Mouse (Mus musculus) urinary bladder, postnatal 0 days (tissue): ENCODE results near the gene Dcaf12. TPM values are rescaled to one million over a fixed set of nuclear protein-coding genes. Genes with fewer than 3 reads are reported as not detected.

Source experiments
- polyA plus RNA-seq: library from polyadenylated mRNA; unstranded; fragments of >200 nt; fragmentation: Nextera tagmentation; extraction: Ambion mirVana; gene quantifications from 2 replicates; pipeline ENCODE4 v1.2.1, GENCODE M21; 2015

The Dcaf12 gene
- 41.5 and 43.2 TPM in 2 replicates for polyA plus RNA-seq

DNA sequence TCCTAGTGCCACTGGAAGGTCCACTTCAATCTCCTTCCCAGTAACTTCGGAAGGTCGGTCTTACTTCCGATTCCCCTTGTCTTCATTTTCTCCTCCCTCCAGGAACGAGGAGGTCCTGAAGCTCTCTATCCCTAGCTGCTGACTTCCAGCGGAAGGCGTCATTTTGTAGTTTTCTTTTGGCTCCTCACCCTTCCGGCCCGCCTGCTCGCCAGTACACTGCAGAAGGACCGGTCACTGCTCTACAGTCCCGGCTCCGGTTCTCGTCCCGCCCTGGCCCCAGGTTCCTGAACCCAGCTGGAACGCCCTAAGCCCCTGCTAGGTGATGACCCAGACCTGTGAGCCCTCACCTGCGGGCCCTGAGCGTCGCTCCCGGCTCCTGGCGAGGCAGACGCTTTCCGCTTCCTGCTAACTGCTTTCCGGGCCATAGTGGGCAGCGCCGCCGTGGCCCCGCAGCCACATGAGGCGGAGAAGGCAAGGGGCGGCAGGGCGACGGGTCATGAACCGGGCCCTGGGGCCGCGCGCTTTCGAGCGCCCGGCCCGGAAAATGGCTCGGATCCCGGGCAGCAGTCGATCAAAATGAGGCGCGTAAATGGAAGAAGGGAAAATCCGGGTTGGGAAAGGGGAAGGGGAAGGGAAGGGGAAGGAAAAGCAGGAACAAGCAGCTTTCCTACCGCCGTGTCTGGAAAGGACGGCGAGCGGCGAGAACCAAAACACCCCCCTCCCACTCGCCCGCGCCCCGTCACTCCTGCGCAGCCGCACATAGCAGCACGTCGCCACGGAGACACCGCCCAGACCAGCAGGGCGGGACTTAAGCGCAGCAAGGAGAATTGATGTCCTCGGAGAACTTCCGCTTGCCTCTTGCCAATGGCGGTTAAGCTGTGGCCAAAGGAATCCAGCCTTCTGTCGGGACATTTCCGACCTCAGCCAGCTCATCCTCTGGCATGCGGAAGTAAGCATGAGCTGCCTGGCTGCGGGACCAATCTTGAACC lies at the start of gene Dcaf12:
Gene Dcaf12, minus strand, starts transcription at position 749 of the 989 bp plus-strand sequence.

DNA sequence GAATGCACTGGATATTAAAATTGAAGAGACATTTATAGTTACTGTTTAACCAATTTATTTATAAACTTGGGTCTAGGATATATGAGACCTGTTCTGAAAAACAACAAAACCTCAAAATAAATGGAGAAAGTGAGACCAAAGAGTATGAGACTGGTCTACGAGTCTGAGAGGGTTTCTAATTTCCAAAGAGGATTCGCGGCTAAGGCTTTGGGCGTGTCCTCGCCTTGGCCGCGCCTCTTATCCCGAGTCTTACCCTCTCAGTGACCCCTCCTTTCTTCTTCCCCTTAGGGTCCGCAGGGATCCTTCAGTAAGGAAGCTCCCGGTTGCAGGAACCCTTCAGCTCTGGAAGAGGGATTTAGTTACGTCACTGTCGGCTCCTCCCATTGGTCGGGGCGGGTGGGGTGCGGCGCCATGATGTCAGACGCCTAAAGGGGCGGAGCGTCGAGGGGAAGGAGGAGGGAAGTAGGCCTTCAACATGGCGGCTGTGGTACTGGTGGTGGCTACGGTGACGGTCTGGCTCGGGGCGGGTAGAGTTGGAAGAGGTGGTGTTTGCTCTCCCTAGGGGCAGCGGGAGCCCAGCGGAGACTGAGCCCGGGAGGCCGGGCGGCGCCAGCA lies 34.0 kb upstream of the Dcaf12 start, which contains the start of gene Ubap1:
Gene Ubap1, plus strand, starts transcription at position 413 of the 615 bp plus-strand sequence.

DNA sequence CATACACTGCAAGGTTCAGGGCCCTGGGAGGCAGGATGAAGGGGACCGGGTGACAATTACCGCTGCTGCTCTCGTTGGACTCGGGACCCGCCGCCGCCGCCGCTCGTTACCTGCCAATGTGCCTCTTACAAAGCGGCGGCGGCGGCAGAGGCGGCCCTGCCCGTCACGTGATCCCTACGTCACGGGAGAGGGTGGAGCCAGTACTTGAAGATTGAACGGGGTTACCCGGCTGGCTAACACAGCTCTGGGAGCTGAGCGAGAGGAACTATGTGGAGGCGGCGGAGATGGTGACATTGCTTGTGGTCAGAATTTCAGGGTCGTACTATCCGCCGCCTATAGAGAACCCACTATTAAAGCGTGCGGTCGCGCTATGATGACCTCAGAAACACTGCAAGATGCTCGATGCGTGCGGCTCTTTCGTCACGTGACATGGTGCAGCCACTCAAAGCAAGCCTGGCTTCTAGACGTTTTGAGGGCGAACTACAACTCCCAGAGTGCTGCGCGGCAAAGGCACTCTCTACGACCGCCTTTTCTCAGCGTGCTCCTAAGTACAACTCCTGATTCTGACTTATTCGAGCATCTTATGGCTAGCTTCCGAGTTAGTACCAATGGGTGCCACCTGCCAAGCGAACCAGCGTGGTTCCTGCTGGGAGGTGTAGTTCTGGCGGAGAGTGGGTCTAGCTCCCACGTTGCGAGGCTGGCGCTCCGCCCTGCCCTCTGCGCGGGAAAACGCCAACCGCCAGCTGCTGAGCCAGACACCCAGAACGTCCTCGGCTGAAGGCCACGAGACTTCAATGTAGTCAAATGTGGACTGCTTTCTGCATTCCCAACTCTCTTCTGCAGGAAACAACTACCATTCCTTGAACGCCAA lies 39.5 kb downstream of the Dcaf12 start, which contains the start of gene Ubap2:
Gene Ubap2, minus strand, starts transcription at position 165 of the 871 bp plus-strand sequence.

Other genes with a start within 250 kb of the Dcaf12 start
- 106 and 129 TPM in 2 replicates for gene Aqp3, start 216.7 kb downstream of the Dcaf12 start, polyA plus RNA-seq
- 13.0 and 13.2 TPM in 2 replicates for gene Nol6, start 190.4 kb downstream of the Dcaf12 start, polyA plus RNA-seq
- gene Ube2r2, start 179.1 kb downstream of the Dcaf12 start, polyA plus RNA-seq: 69.6 and 75.9 TPM in 2 replicates
- 25.4 and 32.7 TPM in 2 replicates for gene Ubap2, start 39.7 kb downstream of the Dcaf12 start, polyA plus RNA-seq
- gene Ubap1, start 34.1 kb upstream of the Dcaf12 start, polyA plus RNA-seq: 42.1 and 48.8 TPM in 2 replicates
- gene Kif24, start 150.0 kb upstream of the Dcaf12 start, polyA plus RNA-seq: 0.92 and 1.6 TPM in 2 replicates
- 32.5 and 40.2 TPM in 2 replicates for gene Nudt2, start 150.3 kb upstream of the Dcaf12 start, polyA plus RNA-seq
- 7.5 and 7.8 TPM in 2 replicates for gene AI464131, start 188.2 kb upstream of the Dcaf12 start, polyA plus RNA-seq
- gene 1110017D15Rik, start 202.4 kb upstream of the Dcaf12 start, polyA plus RNA-seq: not detected in 2 replicates